Mouse (Mus musculus) myocyte (in vitro differentiated cells): ENCODE measurements around the gene Flot1.
A peak's percentile ranks its signal among the peaks of the same experiment; 100 is the strongest.

Experiments
- CEBPB ChIP-seq: IDR thresholded peaks from 2 replicates; pipeline ENCODE4 v1.6.1; 2011; ENCODE audit warnings: mild to moderate bottlenecking, moderate library complexity; ENCODE audit not compliant: poor library complexity, insufficient read depth, severe bottlenecking
- E2F4 ChIP-seq: IDR thresholded peaks from one replicate; pipeline ENCODE4 v1.6.1; 2011; ENCODE audit warnings: mild to moderate bottlenecking, control low read depth, moderate library complexity; ENCODE audit not compliant: insufficient read depth
- MAX ChIP-seq: IDR thresholded peaks from one replicate; pipeline ENCODE4 v1.6.1; 2011; ENCODE audit warnings: low read depth, mild to moderate bottlenecking, control low read depth
- MYOG ChIP-seq, 3 experiments: IDR thresholded peaks; one replicate each; pipeline ENCODE4 v1.6.1; 2011; ENCODE audit warnings: control low read depth in 2 of 3, low read depth in 2 of 3, mild to moderate bottlenecking in 2 of 3; ENCODE audit not compliant: insufficient read length in 2 of 3, control insufficient read depth in 1 of 3, insufficient read depth in 1 of 3
- POLR2A ChIP-seq: IDR thresholded peaks from one replicate; pipeline ENCODE4 v1.6.1; 2011; ENCODE audit warnings: low read depth, mild to moderate bottlenecking, control low read depth, moderate library complexity; ENCODE audit not compliant: insufficient read length
- TCF3 ChIP-seq: IDR thresholded peaks from one replicate; pipeline ENCODE4 v1.6.1; 2011; ENCODE audit warnings: low read depth, control low read depth; ENCODE audit not compliant: insufficient read length
- USF1 ChIP-seq: IDR thresholded peaks from one replicate; pipeline ENCODE4 v1.6.1; 2011; ENCODE audit warnings: low read depth, mild to moderate bottlenecking, control low read depth, moderate library complexity

GRCm38 (mm10) chr17:35821439-35822430, 1.3 kb upstream of the Flot1 start, which contains the start of gene Ier3:
- TF ChIP-seq POLR2A (peak; percentile 92), CEBPB (no peak), USF1 (no peak), MAX (no peak), TCF3 (no peak), E2F4 (no peak), MYOG (IDR thresholded peaks at IDR 0.05; ENCODE audit: control insufficient read depth in 1 of 3, insufficient read depth in 1 of 3, insufficient read length in 2 of 3, low read depth in 2 of 3) (peak in 1 of 3 experiments; percentile 57)
